Mouse (Mus musculus): Measurements from ENCODE around the gene Grhl1.

DNA sequence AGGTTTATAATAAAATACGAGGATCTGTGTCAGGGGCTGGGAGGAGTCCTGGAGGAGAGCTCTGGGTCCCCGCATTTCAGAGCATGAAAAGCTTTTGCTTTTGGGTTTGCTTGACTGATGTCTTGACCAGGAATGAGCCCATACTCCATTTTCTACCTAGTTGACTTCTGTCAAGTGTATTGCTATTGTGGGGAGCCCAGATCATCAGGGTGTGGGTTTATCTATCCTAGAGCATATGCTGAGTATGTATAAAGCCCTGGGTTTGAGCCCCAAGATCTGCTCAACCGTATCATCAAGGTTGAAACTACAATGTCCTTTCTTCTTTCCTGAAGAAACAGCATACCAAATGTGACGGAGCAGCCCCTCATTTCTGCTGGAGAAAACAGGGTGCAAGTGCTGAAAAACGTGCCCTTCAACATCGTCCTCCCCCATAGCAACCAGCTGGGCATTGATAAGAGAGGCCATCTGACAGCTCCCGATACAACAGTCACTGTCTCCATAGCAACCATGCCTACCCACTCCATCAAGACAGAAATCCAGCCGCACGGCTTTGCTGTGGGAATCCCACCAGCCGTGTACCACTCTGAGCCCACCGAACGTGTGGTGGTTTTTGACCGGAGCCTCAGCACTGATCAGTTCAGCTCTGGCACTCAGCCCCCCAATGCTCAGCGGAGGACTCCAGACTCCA, 9.1 kb downstream of the Grhl1 start:
- TF ChIP-seq POLR2A (IDR thresholded peaks at IDR 0.05; ENCODE audit: low read depth, low read length) (no peak), CTCF (IDR thresholded peaks at IDR 0.05; ENCODE audit: extremely low read depth, insufficient read length, insufficient replicate concordance, low read depth, low read length) (no peak)

Data from small intestine, adult 2 months (tissue).